Mouse (Mus musculus): Measurements from ENCODE around the gene Eif2b5. TPM values are rescaled to one million over a fixed set of nuclear protein-coding genes. Genes with fewer than 3 reads are reported as not detected.
A peak's percentile ranks its signal among the peaks of the same experiment; 100 is the strongest.

Gene Eif2b5
- polyA plus RNA-seq, 1 experiment from 2014 or later, result 92.1 TPM

DNA sequence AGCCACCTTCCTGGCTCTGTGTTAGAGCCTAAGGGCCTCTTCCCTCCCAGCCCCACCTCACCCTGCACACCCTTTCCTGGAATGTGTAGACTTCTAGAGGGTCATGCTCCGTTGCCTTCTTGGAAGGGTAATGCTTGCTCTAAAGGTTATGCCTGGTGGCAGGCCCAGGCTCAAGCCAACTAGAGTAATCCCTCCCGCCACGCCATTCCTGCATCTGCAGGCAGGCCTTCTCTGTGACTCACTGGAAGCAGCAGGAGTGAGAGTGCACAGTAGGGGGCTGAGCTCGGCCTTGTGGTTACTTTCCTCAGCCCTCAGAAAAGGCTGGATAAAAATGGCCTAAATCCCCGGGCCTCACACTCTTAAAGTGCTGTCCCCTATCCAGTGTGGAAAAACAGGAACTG is 38.5 kb downstream of the Eif2b5 start:
- 5% methylated on average over 5 of the region's 5 CpGs for WGBS
- no peak for DNase-seq (ENCODE audit: low spot score)
- Histone ChIP-seq H3K4me3 (ENCODE audit: low read depth, low read length) (peak overlapping the region; percentile 86), H3K9ac (ENCODE audit: low read length) (peak overlapping the region; percentile 98), H3K27me3 (replicated peaks; ENCODE audit: control insufficient read depth, insufficient read depth, low read length) (no peaks in the 10 kb centered on the region), H3K4me1 (ENCODE audit: control insufficient read depth, insufficient read depth, low read length) (peaks cover 21% of the 10 kb centered on the region), H3K36me3 (ENCODE audit: control insufficient read depth, insufficient read depth, low read length) (peaks cover 57% of the 10 kb centered on the region), H3K4me2 (ENCODE audit: low read length) (peak overlapping the region; percentile 91), H3K27ac (ENCODE audit: low read depth, low read length) (no peak overlapping the region; the same call in 1 of the 2 replicates), H3K9me3 (replicated peaks; ENCODE audit: control insufficient read depth, low read length) (no peaks in the 10 kb centered on the region)
- ATAC-seq, result no peak

DNA sequence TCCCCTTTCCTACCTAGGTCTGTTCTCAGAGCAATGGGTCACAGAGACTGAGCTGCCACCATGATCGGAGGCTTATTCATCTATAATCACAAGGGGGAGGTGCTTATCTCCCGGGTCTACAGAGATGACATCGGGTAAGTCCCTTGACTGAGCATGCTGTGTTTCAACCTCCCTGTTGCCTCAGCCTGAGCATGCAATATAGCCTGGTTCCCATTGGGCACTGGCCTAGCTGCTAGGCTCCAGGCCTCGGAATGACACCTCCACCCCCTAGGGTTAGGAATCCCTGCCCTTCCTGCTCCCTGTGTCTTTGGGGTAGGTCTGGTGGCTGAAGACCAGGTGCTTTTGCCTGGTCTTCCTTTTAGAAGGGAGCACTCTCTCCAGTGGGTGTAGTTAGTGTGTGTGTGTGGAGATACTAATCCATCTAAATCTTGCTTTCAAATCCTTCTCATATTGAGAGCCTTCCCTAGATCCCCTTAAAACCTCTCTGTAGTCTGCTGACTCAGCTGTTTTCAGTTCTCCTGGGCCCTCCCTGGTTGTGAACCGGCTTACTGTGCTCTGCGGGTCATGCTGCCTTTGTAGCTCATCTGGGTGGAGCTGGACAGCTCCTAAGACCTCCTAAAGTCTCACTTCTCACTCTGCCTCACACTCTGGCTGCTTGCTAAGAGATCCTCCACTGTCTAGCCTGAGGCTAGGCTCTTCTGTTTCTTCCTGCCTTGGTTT is 39.1 kb downstream of the Eif2b5 start:
- Histone ChIP-seq H3K27ac (ENCODE audit: low read depth, low read length) (no peak overlapping the region), H3K9me3 (replicated peaks; ENCODE audit: control insufficient read depth, low read length) (no peaks in the 10 kb centered on the region), H3K27me3 (replicated peaks; ENCODE audit: control insufficient read depth, insufficient read depth, low read length) (no peaks in the 10 kb centered on the region), H3K4me2 (ENCODE audit: low read length) (peak overlapping the region; percentile 91), H3K4me1 (ENCODE audit: control insufficient read depth, insufficient read depth, low read length) (peaks cover 21% of the 10 kb centered on the region), H3K36me3 (ENCODE audit: control insufficient read depth, insufficient read depth, low read length) (peaks cover 61% of the 10 kb centered on the region), H3K9ac (ENCODE audit: low read length) (peak overlapping the region; percentile 98), H3K4me3 (ENCODE audit: low read depth, low read length) (peak overlapping the region; percentile 86)
- DNase-seq (ENCODE audit: low spot score) (no peak), ATAC-seq (no peak)
- WGBS, result 31% methylated on average over 6 of the region's 6 CpGs

DNA sequence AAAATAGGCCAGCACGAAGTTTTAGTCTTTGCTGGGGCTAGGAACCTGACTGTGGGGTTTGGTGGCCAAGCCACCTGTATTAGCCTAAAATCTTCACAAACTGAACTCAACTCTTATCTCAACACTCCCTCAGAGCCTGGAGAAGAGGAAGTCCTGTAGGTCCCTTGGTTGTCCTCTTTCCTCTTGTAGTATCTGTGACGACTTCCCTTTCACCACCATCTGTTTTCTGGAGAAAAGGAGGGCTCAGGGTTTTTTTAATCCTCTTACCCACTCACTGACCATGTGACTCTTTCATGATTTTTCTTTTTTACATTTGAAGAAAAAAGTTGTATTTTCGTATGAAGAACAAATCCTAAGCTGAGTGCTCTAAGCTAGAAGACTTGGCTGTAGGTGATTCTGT is 41.0 kb downstream of the Eif2b5 start:
- peaks cover 67% of the 10 kb centered on the region for H3K36me3 ChIP-seq (ENCODE audit: control insufficient read depth, insufficient read depth, low read length)
- no peaks in the 10 kb centered on the region for H3K9me3 ChIP-seq (replicated peaks; ENCODE audit: control insufficient read depth, low read length)
- H3K9ac ChIP-seq (ENCODE audit: low read length), result no peak overlapping the region
- H3K4me3 ChIP-seq (ENCODE audit: low read depth, low read length), result no peak overlapping the region
- DNase-seq (ENCODE audit: low spot score), result no peak
- no peak overlapping the region for H3K27ac ChIP-seq (ENCODE audit: low read depth, low read length)
- no peak overlapping the region for H3K4me2 ChIP-seq (ENCODE audit: low read length)
- H3K4me1 ChIP-seq (ENCODE audit: control insufficient read depth, insufficient read depth, low read length), result peaks cover 21% of the 10 kb centered on the region
- no peak for ATAC-seq
- 89% methylated on average over 3 of the region's 3 CpGs for WGBS
- H3K27me3 ChIP-seq (replicated peaks; ENCODE audit: control insufficient read depth, insufficient read depth, low read length), result no peaks in the 10 kb centered on the region

DNA sequence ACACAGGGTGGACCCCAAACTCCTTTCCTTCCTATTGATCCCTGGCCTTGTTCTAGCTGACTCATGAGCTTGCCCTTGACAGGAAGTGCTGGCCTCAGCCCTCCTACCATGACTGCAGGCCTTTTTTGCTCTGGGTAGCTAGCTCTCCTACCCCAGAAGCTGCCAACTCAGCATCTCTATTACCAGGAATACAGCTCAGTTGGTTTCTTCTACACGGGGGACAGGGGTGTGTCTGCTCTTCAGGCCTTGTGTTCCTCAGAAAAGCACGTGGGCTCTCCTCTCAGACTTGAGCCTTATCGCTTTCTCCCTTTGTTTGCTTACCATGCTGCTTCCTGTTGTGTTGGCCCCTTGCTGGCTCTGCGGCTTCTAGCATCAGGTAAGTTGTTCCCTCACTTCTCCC is 41.8 kb downstream of the Eif2b5 start:
- Histone ChIP-seq H3K9me3 (replicated peaks; ENCODE audit: control insufficient read depth, low read length) (no peaks in the 10 kb centered on the region), H3K27me3 (replicated peaks; ENCODE audit: control insufficient read depth, insufficient read depth, low read length) (no peaks in the 10 kb centered on the region), H3K36me3 (ENCODE audit: control insufficient read depth, insufficient read depth, low read length) (peaks cover 75% of the 10 kb centered on the region), H3K4me2 (ENCODE audit: low read length) (no peak overlapping the region), H3K4me3 (ENCODE audit: low read depth, low read length) (no peak overlapping the region), H3K4me1 (ENCODE audit: control insufficient read depth, insufficient read depth, low read length) (peaks cover 21% of the 10 kb centered on the region), H3K27ac (ENCODE audit: low read depth, low read length) (no peak overlapping the region), H3K9ac (ENCODE audit: low read length) (no peak overlapping the region)
- WGBS, result 90% methylated on average over 4 of the region's 4 CpGs
- DNase-seq (ENCODE audit: low spot score) (no peak), ATAC-seq (no peak)

DNA sequence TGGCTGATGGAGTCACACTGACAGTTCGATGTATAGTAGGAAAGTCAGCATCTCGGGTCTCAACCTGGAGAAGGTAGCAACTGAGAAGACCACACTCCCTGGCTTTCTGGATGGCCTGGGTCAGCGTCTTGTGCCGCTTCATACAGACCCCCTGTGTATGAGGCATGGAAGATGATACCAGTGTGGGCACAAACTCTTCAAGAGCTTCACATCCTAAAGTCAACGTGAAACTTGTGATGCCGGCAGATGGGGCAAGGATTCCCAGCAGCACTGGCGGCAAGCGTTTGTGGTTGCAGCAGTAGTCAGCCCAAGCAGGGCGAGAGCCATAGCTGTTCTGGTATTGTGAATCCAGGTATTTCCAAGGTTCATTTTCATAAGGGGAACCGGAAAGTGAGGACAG is 47.1 kb downstream of the Eif2b5 start:
- WGBS, result 91% methylated on average over 10 of the region's 10 CpGs
- DNase-seq (ENCODE audit: low spot score), result no peak

DNA sequence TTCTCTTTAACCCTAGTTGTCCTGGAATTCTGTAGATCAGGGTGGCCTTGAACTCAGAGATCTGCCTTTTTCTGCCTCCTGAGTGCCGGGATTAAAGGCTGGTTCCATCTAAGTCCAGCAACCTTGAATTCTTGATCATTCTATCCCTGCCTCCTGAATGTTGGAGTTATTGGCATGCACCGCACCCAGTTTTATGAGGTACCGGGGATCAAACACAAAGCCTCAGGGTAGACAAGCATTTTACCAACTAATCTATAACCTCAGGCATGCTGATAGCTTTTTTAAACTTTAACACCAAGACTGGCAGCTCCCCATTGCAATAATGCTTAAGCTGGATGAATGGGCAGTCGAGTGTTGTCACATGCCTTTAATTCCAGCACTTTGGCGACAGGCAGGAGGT is 48.8 kb downstream of the Eif2b5 start:
- Histone ChIP-seq H3K27ac (ENCODE audit: low read depth, low read length) (no peak overlapping the region), H3K4me2 (ENCODE audit: low read length) (peak overlapping the region; percentile 64), H3K4me1 (ENCODE audit: control insufficient read depth, insufficient read depth, low read length) (peaks cover 10% of the 10 kb centered on the region), H3K4me3 (ENCODE audit: low read depth, low read length) (peak overlapping the region; percentile 79), H3K27me3 (replicated peaks; ENCODE audit: control insufficient read depth, insufficient read depth, low read length) (no peaks in the 10 kb centered on the region), H3K9ac (ENCODE audit: low read length) (no peak overlapping the region), H3K9me3 (replicated peaks; ENCODE audit: control insufficient read depth, low read length) (no peaks in the 10 kb centered on the region), H3K36me3 (ENCODE audit: control insufficient read depth, insufficient read depth, low read length) (peaks cover 61% of the 10 kb centered on the region)
- WGBS, result 57% methylated on average over 5 of the region's 5 CpGs
- no peak for ATAC-seq
- no peak for DNase-seq (ENCODE audit: low spot score)

More for the DNA sequence above, 47.1 kb downstream of the Eif2b5 start:
- H3K9ac ChIP-seq (ENCODE audit: low read length), result no peak overlapping the region
- ATAC-seq, result no peak
- no peaks in the 10 kb centered on the region for H3K9me3 ChIP-seq (replicated peaks; ENCODE audit: control insufficient read depth, low read length)
- no peak overlapping the region for H3K4me3 ChIP-seq (ENCODE audit: low read depth, low read length)
- peaks cover 63% of the 10 kb centered on the region for H3K36me3 ChIP-seq (ENCODE audit: control insufficient read depth, insufficient read depth, low read length)
- H3K27ac ChIP-seq (ENCODE audit: low read depth, low read length), result no peak overlapping the region
- peaks cover 10% of the 10 kb centered on the region for H3K4me1 ChIP-seq (ENCODE audit: control insufficient read depth, insufficient read depth, low read length)
- H3K27me3 ChIP-seq (replicated peaks; ENCODE audit: control insufficient read depth, insufficient read depth, low read length), result no peaks in the 10 kb centered on the region
- no peak overlapping the region for H3K4me2 ChIP-seq (ENCODE audit: low read length)

DNA sequence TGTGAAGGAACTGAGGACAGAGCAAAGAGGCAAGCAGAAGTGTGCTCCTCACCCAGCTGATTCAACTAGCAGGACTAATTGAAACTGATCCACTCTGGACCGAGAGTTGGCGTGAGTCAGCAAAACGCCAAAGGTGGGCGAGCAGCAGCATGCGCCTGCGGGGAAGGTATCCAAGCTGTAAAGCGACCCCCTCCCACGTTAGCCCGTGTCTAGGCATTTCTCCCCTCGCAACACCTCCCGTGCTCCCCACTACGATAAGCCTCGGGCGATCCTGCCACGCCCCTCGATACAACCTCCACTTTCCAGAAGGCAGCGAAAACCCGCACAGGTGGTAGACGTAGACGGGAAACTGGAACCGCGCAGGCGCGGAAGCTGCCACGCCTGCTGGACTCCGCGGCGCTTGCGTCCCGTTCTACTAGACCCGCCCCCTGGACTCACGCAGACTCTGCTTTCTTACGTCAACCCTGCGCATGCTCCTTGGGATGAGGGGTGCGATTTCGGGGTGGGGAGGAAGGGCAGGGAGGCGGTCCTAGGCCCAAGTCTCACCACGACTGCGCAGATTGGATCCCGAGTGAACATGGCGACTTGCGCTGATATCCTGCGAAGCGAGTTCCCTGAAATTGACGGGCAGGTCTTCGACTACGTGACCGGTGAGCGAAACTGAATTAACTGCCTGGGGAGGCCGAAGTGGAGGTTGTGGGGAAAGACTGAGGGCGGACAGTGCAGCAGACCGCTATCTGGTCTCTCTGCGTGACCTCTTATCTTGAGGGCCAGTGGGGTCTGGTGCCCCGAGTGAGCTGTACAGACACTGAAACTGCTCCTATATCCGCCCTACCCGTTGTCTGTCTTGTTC is 49.7 kb downstream of the Eif2b5 start, which contains the start of gene Abcf3:
Gene Abcf3 (plus strand): TSS at position 482 of the 853 bp plus-strand sequence.
- H3K36me3 ChIP-seq (ENCODE audit: control insufficient read depth, insufficient read depth, low read length), result peaks cover 63% of the 10 kb centered on the region
- DNase-seq (ENCODE audit: low spot score), result peak; percentile 100
- peak; percentile 98 for ATAC-seq

DNA sequence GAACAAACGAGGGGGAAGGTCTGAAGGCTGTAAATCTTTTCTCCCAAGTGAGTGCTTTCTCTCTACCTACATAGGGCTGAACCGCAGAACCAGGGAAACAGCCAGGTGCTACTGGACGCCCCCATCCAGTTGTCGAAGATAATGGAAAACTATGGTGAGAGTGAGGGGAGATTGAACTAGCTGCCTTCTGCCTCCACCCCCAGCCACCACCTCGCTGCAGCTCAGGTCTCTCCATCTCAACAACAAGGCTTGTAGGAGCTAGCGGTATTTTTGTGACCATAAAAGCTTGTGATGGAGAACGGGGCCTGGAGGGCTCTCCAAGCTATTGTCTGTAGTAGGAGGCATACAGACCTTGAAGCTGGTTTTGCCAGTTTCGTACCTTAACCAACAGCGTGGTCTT is 50.5 kb downstream of the Eif2b5 start:
- peaks cover 63% of the 10 kb centered on the region for H3K36me3 ChIP-seq (ENCODE audit: control insufficient read depth, insufficient read depth, low read length)
- DNase-seq (ENCODE audit: low spot score), result no peak
- H3K4me3 ChIP-seq (ENCODE audit: low read depth, low read length), result peak overlapping the region; percentile 79
- no peak for ATAC-seq
- peaks cover 10% of the 10 kb centered on the region for H3K4me1 ChIP-seq (ENCODE audit: control insufficient read depth, insufficient read depth, low read length)
- 53% methylated on average over 9 of the region's 9 CpGs for WGBS
- H3K9me3 ChIP-seq (replicated peaks; ENCODE audit: control insufficient read depth, low read length), result no peaks in the 10 kb centered on the region
- peak overlapping the region; percentile 85 for H3K9ac ChIP-seq (ENCODE audit: low read length)
- no peak overlapping the region for H3K27ac ChIP-seq (ENCODE audit: low read depth, low read length)
- peak overlapping the region; percentile 94 for H3K4me2 ChIP-seq (ENCODE audit: low read length)
- no peaks in the 10 kb centered on the region for H3K27me3 ChIP-seq (replicated peaks; ENCODE audit: control insufficient read depth, insufficient read depth, low read length)

More for the DNA sequence above, 49.7 kb downstream of the Eif2b5 start, which contains the start of gene Abcf3:
- peak within 1 kb of the TSS; percentile 44; the same call in 1 of the 2 replicates for H3K27ac ChIP-seq (ENCODE audit: low read depth, low read length)
- H3K4me2 ChIP-seq (ENCODE audit: low read length), result peak within 1 kb of the TSS; percentile 94
- H3K4me3 ChIP-seq (ENCODE audit: low read depth, low read length), result peak within 1 kb of the TSS; percentile 79
- peak within 1 kb of the TSS; percentile 85 for H3K9ac ChIP-seq (ENCODE audit: low read length)
- H3K9me3 ChIP-seq (replicated peaks; ENCODE audit: control insufficient read depth, low read length), result no peaks in the 10 kb centered on the region
- under 1% methylated on average over 56 of the region's 56 CpGs for WGBS
- no peaks in the 10 kb centered on the region for H3K27me3 ChIP-seq (replicated peaks; ENCODE audit: control insufficient read depth, insufficient read depth, low read length)
- peaks cover 10% of the 10 kb centered on the region for H3K4me1 ChIP-seq (ENCODE audit: control insufficient read depth, insufficient read depth, low read length)
